In genomic region chr17:27925504-27925903, GRCm38 (mm10) we compare ENCODE assay signal across 13 mouse cellular contexts. TPM values are rescaled to one million over a fixed set of nuclear protein-coding genes. Genes with fewer than 3 reads are reported as not detected.
DNase-seq lines count a peak whose midpoint lies in the region; ATAC-seq lines count a peak whose summit lies in the region.
"Had no signal": no experiment of that assay in that cellular context is flagged by ENCODE, and none has a peak within 500 bp of the region (broad histone marks: within the 10 kb centered on the region; RNA-seq: fewer than 3 reads in every experiment).

No protein-coding gene starts in this region.

- H3K27me3 ChIP-seq in kidney, embryonic 15.5 days, result no peaks in the 10 kb centered on the region
- H3K27me3 ChIP-seq in intestine, embryonic 15.5 days (replicated peaks), result no peaks in the 10 kb centered on the region
- no peaks in the 10 kb centered on the region for H3K27me3 ChIP-seq in heart, embryonic 12.5 days (replicated peaks)
- H3K27me3 ChIP-seq: limb, embryonic 15.5 days; midbrain, embryonic 12.5 days had no signal

- H3K4me3 ChIP-seq in kidney, embryonic 15.5 days (replicated peaks), result no peak overlapping the region
- H3K4me3 ChIP-seq in intestine, embryonic 15.5 days (replicated peaks), result no peak overlapping the region
- H3K4me3 ChIP-seq in heart, embryonic 12.5 days, result no peak overlapping the region
- H3K4me3 ChIP-seq: hindbrain, embryonic 10.5 days; limb, embryonic 15.5 days; midbrain, embryonic 12.5 days had no signal

- 0 out of 2 replicates have a peak, but pooled peaks cover 3% of the 10 kb centered on the region for H3K36me3 ChIP-seq in kidney, embryonic 15.5 days
- no peaks in the 10 kb centered on the region for H3K36me3 ChIP-seq in intestine, embryonic 15.5 days
- peaks cover 6% of the 10 kb centered on the region; the same call in 1 of the 2 replicates for H3K36me3 ChIP-seq in heart, embryonic 12.5 days
- H3K36me3 ChIP-seq: limb, embryonic 15.5 days had no signal

- no peak for DNase-seq in kidney, postnatal 36 days
- peak; percentile 12 for DNase-seq in A20 (ENCODE audit: low read depth, low spot score)
- no peak for DNase-seq in left cerebral cortex, postnatal 14 days (ENCODE audit: low spot score in 2 of 2)
- no peak for DNase-seq in retina, postnatal 1 day
- DNase-seq: cerebellum, adult 2 months; thymus, postnatal 25 days had no signal

- H3K4me2 ChIP-seq in kidney, embryonic 15.5 days, result no peak overlapping the region
- H3K4me2 ChIP-seq in intestine, embryonic 15.5 days (replicated peaks), result no peak overlapping the region
- H3K4me2 ChIP-seq in heart, embryonic 12.5 days, result no peak overlapping the region
- H3K4me2 ChIP-seq: limb, embryonic 15.5 days; midbrain, embryonic 12.5 days had no signal

- H3K4me1 ChIP-seq in kidney, embryonic 15.5 days, result peaks cover 26% of the 10 kb centered on the region
- H3K4me1 ChIP-seq in intestine, embryonic 15.5 days (replicated peaks), result peaks cover 26% of the 10 kb centered on the region
- H3K4me1 ChIP-seq in heart, embryonic 12.5 days (replicated peaks), result peaks cover 26% of the 10 kb centered on the region
- H3K4me1 ChIP-seq: midbrain, embryonic 12.5 days had no signal

- no peak for ATAC-seq in kidney, embryonic 15.5 days (replicated peaks; ENCODE audit: low FRiP score)
- peak; percentile 43 for ATAC-seq in intestine, embryonic 15.5 days
- peak; percentile 96 for ATAC-seq in megakaryocyte, adult 5-6 weeks (ENCODE audit: poor library complexity, severe bottlenecking)
- no peak for ATAC-seq in heart, embryonic 12.5 days (ENCODE audit: insufficient number of reproducible peaks, low FRiP score)

- intact Hi-C loops in left cerebral cortex, postnatal 14 days (cut with DNase I), result no loop called here

- H3K9me3 ChIP-seq in kidney, embryonic 15.5 days (replicated peaks), result no peaks in the 10 kb centered on the region
- no peaks in the 10 kb centered on the region for H3K9me3 ChIP-seq in intestine, embryonic 15.5 days
- no peaks in the 10 kb centered on the region for H3K9me3 ChIP-seq in heart, embryonic 12.5 days (replicated peaks)
- H3K9me3 ChIP-seq: hindbrain, embryonic 10.5 days; limb, embryonic 15.5 days; midbrain, embryonic 12.5 days had no signal

- no peak overlapping the region for H3K9ac ChIP-seq in kidney, embryonic 15.5 days
- H3K9ac ChIP-seq in intestine, embryonic 15.5 days, result no peak overlapping the region
- H3K9ac ChIP-seq in heart, embryonic 12.5 days, result no peak overlapping the region
- H3K9ac ChIP-seq: limb, embryonic 15.5 days; midbrain, embryonic 12.5 days had no signal

- WGBS in kidney, embryonic 15.5 days, result 64% methylated on average over 7 of the region's 7 CpGs
- 57% methylated on average over 7 of the region's 7 CpGs for WGBS in intestine, embryonic 15.5 days
- WGBS in heart, embryonic 12.5 days, result 73% methylated on average over 7 of the region's 7 CpGs

- H3K27ac ChIP-seq in kidney, embryonic 15.5 days, result 0 out of 2 replicates have a peak overlapping the region, but pooled peaks have one; percentile 18
- H3K27ac ChIP-seq in intestine, embryonic 15.5 days, result peak overlapping the region; percentile 73; the same call in 1 of the 2 replicates
- H3K27ac ChIP-seq in heart, embryonic 12.5 days (ENCODE audit: poor library complexity, severe bottlenecking), result no peak overlapping the region
- H3K27ac ChIP-seq: hindbrain, embryonic 10.5 days; midbrain, embryonic 12.5 days had no signal

RNA-seq across cellular contexts. Expression of gene Taf11, which starts 15.9 kb away (rescaled TPM):
- 65.1 and 75.7 TPM in 2 replicates for polyA plus RNA-seq in kidney, embryonic 15.5 days (2015; fragmentation: Nextera tagmentation; extraction: Ambion mirVana)
- 54.0 and 54.4 TPM in 2 replicates for polyA plus RNA-seq in intestine, embryonic 15.5 days (2015; fragmentation: Nextera tagmentation; extraction: Ambion mirVana)
- 39.6 and 44.1 TPM in 2 replicates for total RNA-seq in megakaryocyte, adult 5-6 weeks (2015)
- 18.2 and 23.3 TPM in 2 replicates for total RNA-seq in megakaryocyte, adult 5-6 weeks (2017)
- total RNA-seq in left cerebral cortex, postnatal 14 days (2021), result 10 to 100 TPM; 37.9 to 46.5 TPM
- polyA plus RNA-seq in heart, embryonic 12.5 days (2016; fragmentation: Nextera tagmentation; extraction: Ambion mirVana), result 48.6 and 56.2 TPM in 2 replicates

RNA-seq across cellular contexts. Expression of gene Anks1, which starts 16.4 kb away (rescaled TPM):
- 12.4 and 14.4 TPM in 2 replicates for polyA plus RNA-seq in kidney, embryonic 15.5 days (2015; fragmentation: Nextera tagmentation; extraction: Ambion mirVana)
- 12.5 and 13.3 TPM in 2 replicates for polyA plus RNA-seq in intestine, embryonic 15.5 days (2015; fragmentation: Nextera tagmentation; extraction: Ambion mirVana)
- total RNA-seq in megakaryocyte, adult 5-6 weeks (2015), result 17.9 and 25.9 TPM in 2 replicates
- total RNA-seq in megakaryocyte, adult 5-6 weeks (2017), result 22.6 and 23.6 TPM in 2 replicates
- total RNA-seq in left cerebral cortex, postnatal 14 days (2021), result 10 to 100 TPM; 33.4 to 40.6 TPM
- 11.5 and 12.1 TPM in 2 replicates for polyA plus RNA-seq in heart, embryonic 12.5 days (2016; fragmentation: Nextera tagmentation; extraction: Ambion mirVana)

Comparison
In these comparisons a context has a peak if more than half of its experiments do, and no peak if none do; other contexts are left out.
1. ATAC-seq: peak in intestine, embryonic 15.5 days (single experiment) and megakaryocyte, adult 5-6 weeks (single experiment); none in kidney, embryonic 15.5 days (single experiment) and heart, embryonic 12.5 days (single experiment).